Mouse (Mus musculus) kidney, adult 11 months (tissue): ENCODE results near the gene Epb41.

Experiments
- DNase-seq: peaks from one replicate; pipeline ENCODE4 v3.0.0; 2022

Gene Epb41

GRCm38 (mm10) chr4:132074077-132074932 is 816 bp downstream of the Epb41 start, which contains the start of gene Gm10300:
Gm10300 (plus strand) TSS chr4:132074697.
- peak; percentile 65 for DNase-seq

GRCm38 (mm10) chr4:132072946-132073345 is 2.2 kb downstream of the Epb41 start:
- DNase-seq, result peak; percentile 91

GRCm38 (mm10) chr4:132072156-132072555 is 3.0 kb downstream of the Epb41 start:
- DNase-seq, result peak; percentile 55

- peak; percentile 69 for DNase-seq
These were observed 3.4 kb downstream of the Epb41 start for GRCm38 (mm10) chr4:132071674-132072073.

GRCm38 (mm10) chr4:132067938-132068235 is 7.2 kb downstream of the Epb41 start:
- no peak for DNase-seq

GRCm38 (mm10) chr4:132067112-132067937 is 7.8 kb downstream of the Epb41 start:
- no peak for DNase-seq

- peak; percentile 95 for DNase-seq
These were observed 8.9 kb downstream of the Epb41 start for GRCm38 (mm10) chr4:132066101-132066773.

GRCm38 (mm10) chr4:132065578-132065977 is 9.5 kb downstream of the Epb41 start:
- no peak for DNase-seq

GRCm38 (mm10) chr4:132064550-132064949 is 10.6 kb downstream of the Epb41 start:
- no peak for DNase-seq

GRCm38 (mm10) chr4:132062934-132063884 is 11.9 kb downstream of the Epb41 start:
- DNase-seq, result peak; percentile 83

- peak; percentile 48 for DNase-seq
These were observed 12.8 kb downstream of the Epb41 start for GRCm38 (mm10) chr4:132062289-132062688.

- no peak for DNase-seq
These were observed 14.9 kb downstream of the Epb41 start for GRCm38 (mm10) chr4:132060040-132060832.

- no peak for DNase-seq
These were observed 15.6 kb downstream of the Epb41 start for GRCm38 (mm10) chr4:132059541-132059940.

- DNase-seq, result no peak
These were observed 17.8 kb downstream of the Epb41 start for GRCm38 (mm10) chr4:132057311-132057710.

GRCm38 (mm10) chr4:132051321-132052275 is 23.5 kb downstream of the Epb41 start:
- DNase-seq, result no peak

- DNase-seq, result no peak
These were observed 25.4 kb downstream of the Epb41 start for GRCm38 (mm10) chr4:132049549-132050200.

GRCm38 (mm10) chr4:132048995-132049404 is 26.1 kb downstream of the Epb41 start:
- DNase-seq, result peak; percentile 91

GRCm38 (mm10) chr4:132048011-132048991 is 26.8 kb downstream of the Epb41 start:
- peak; percentile 36 for DNase-seq
